Mouse (Mus musculus) bone marrow, adult 2 months (tissue): ENCODE measurements around the gene Thg1l.

Experiments
- CTCF ChIP-seq: fragments of 200-500 bp; IDR thresholded peaks from 2 replicates; pipeline ENCODE4 v1.5.1; 2011; ENCODE audit warnings: low read length, control low read depth; ENCODE audit not compliant: control insufficient read depth, insufficient read depth
- POLR2A ChIP-seq: fragments of 200-500 bp; IDR thresholded peaks from 2 replicates; pipeline ENCODE4 v1.6.1; 2011; ENCODE audit warnings: low read depth, mild to moderate bottlenecking, control low read depth, low read length, borderline replicate concordance; ENCODE audit not compliant: control insufficient read depth

DNA sequence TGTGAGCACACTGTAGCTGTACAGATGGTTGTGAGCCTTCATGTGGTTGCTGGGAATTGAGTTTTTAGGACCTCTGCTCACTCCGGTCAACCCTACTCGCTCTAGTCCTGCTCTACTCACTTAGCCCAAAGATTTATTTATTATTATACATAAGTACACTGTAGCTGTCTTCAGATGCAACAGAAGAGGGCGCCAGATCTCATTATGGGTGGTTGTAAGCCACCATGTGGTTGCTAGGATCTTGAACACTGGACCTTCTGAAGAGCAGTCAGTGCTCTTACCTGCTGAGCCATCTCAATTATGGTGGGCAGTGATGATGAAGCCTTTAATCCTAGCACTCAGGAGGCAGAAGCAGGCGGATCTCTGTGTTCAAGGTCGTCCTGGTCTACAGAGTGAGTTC, 4.7 kb upstream of the Thg1l start:
- TF ChIP-seq CTCF (no peak), POLR2A (no peak)
